Mouse (Mus musculus) MEL (cell line): Measurements from ENCODE around the gene Itfg1. TPM values are rescaled to one million over a fixed set of nuclear protein-coding genes. Genes with fewer than 3 reads are reported as not detected.

Experiments
- DNase-seq: peaks from one replicate; pipeline ENCODE4 v3.0.0; 2011; ENCODE audit warnings: low read depth, low spot score
- H3K27ac ChIP-seq: 2 replicates; pipeline ENCODE4 v1.5.1; 2012; ENCODE audit warnings: low read depth, mild to moderate bottlenecking, control low read depth, low read length, moderate library complexity; ENCODE audit not compliant: control insufficient read depth
- H3K27me3 ChIP-seq, 2 experiments: fragments of 150-350 bp in 1 of 2; sonication (generic) in 1 of 2; 2 replicates each; pipeline ENCODE4 v1.6.1; 2012; ENCODE audit warnings: low read length in 2 of 2, mild to moderate bottlenecking in 2 of 2, improper control_type of control experiment in 1 of 2, moderate library complexity in 1 of 2; ENCODE audit not compliant: insufficient read depth in 2 of 2, control insufficient read depth in 1 of 2
- H3K36me3 ChIP-seq, 2 experiments: 2 replicates each; pipeline ENCODE4 v1.6.1; 2012 to 2014; ENCODE audit warnings: low read length in 2 of 2, improper control_type of control experiment in 1 of 2, inconsistent platforms in 1 of 2, mild to moderate bottlenecking in 1 of 2; ENCODE audit not compliant: insufficient read depth in 2 of 2, control insufficient read depth in 1 of 2
- H3K4me1 ChIP-seq, 2 experiments: fragments of 150-350 bp in 1 of 2; sonication (generic) in 1 of 2; 2 replicates each; pipeline ENCODE4 v1.6.1; 2012; ENCODE audit warnings: low read length in 2 of 2, improper control_type of control experiment in 1 of 2, mild to moderate bottlenecking in 1 of 2; ENCODE audit not compliant: insufficient read depth in 2 of 2, control insufficient read depth in 1 of 2
- H3K4me3 ChIP-seq, 2 experiments: fragments of 150-350 bp in 1 of 2; sonication (generic) in 1 of 2; 2 replicates each; pipeline ENCODE4 v1.5.1; 2012; ENCODE audit warnings: low read depth in 2 of 2, low read length in 2 of 2, mild to moderate bottlenecking in 2 of 2, moderate library complexity in 2 of 2, control low read depth in 1 of 2, improper control_type of control experiment in 1 of 2; ENCODE audit not compliant: control insufficient read depth in 1 of 2, insufficient read depth in 1 of 2
- H3K79me2 ChIP-seq: 2 replicates; pipeline ENCODE4 v1.6.1; 2012; ENCODE audit warnings: mild to moderate bottlenecking, low read length, moderate library complexity; ENCODE audit not compliant: control insufficient read depth, poor library complexity, insufficient read depth
- H3K9ac ChIP-seq: 2 replicates; pipeline ENCODE4 v1.6.1; 2012; ENCODE audit warnings: low read depth, mild to moderate bottlenecking, control low read depth, low read length, moderate library complexity; ENCODE audit not compliant: control insufficient read depth, poor library complexity, severe bottlenecking
- H3K9me3 ChIP-seq: fragments of 150-350 bp; sonication (generic); replicated peaks from 2 replicates; pipeline ENCODE4 v1.6.1; 2012; ENCODE audit warnings: mild to moderate bottlenecking, low read length, improper control_type of control experiment, moderate library complexity; ENCODE audit not compliant: insufficient read depth
- CHD2 ChIP-seq: IDR thresholded peaks from 2 replicates; pipeline ENCODE4 v1.6.1; 2011; ENCODE audit warnings: low read length, improper control_type of control experiment
- E2F4 ChIP-seq: IDR thresholded peaks from 2 replicates; pipeline ENCODE4 v1.6.1; 2011; ENCODE audit warnings: low read depth, low read length, improper control_type of control experiment, borderline replicate concordance
- ELF1 ChIP-seq: IDR thresholded peaks from 2 replicates; pipeline ENCODE4 v1.6.1; 2014; ENCODE audit warnings: low read depth, mild to moderate bottlenecking, inconsistent platforms, low read length, improper control_type of control experiment, moderate library complexity
- GABPA ChIP-seq: IDR thresholded peaks from 2 replicates; pipeline ENCODE4 v1.6.1; 2012; ENCODE audit warnings: low read depth, mild to moderate bottlenecking, inconsistent platforms, low read length, improper control_type of control experiment, moderate library complexity
- MAFK ChIP-seq: IDR thresholded peaks from 2 replicates; pipeline ENCODE4 v1.6.1; 2011; ENCODE audit warnings: low read depth, mild to moderate bottlenecking, low read length, improper control_type of control experiment, borderline replicate concordance
- MAX ChIP-seq: IDR thresholded peaks from 2 replicates; pipeline ENCODE4 v1.6.1; 2011; ENCODE audit warnings: low read length, improper control_type of control experiment
- MAZ ChIP-seq: IDR thresholded peaks from 2 replicates; pipeline ENCODE4 v1.6.1; 2012; ENCODE audit warnings: low read depth, mild to moderate bottlenecking, inconsistent platforms, low read length, improper control_type of control experiment
- MEF2A ChIP-seq: IDR thresholded peaks from 2 replicates; pipeline ENCODE4 v1.6.1; 2014; ENCODE audit warnings: low read depth, mild to moderate bottlenecking, inconsistent platforms, low read length, improper control_type of control experiment; ENCODE audit not compliant: poor library complexity, insufficient replicate concordance, severe bottlenecking; ENCODE audit errors: extremely low read depth
- NRF1 ChIP-seq: IDR thresholded peaks from 2 replicates; pipeline ENCODE4 v1.6.1; 2014; ENCODE audit warnings: low read depth, mild to moderate bottlenecking, inconsistent platforms, low read length, improper control_type of control experiment, moderate library complexity; ENCODE audit not compliant: poor library complexity, insufficient read depth, severe bottlenecking
- POLR2A ChIP-seq, 2 experiments: IDR thresholded peaks; 2 replicates each; pipeline ENCODE4 v1.6.1; 2011 to 2012; ENCODE audit warnings: low read length in 2 of 2, mild to moderate bottlenecking in 2 of 2, control low read depth in 1 of 2, improper control_type of control experiment in 1 of 2, low read depth in 1 of 2, moderate library complexity in 1 of 2; ENCODE audit not compliant: control insufficient read depth in 1 of 2, insufficient read depth in 1 of 2, poor library complexity in 1 of 2
- POLR2AphosphoS5 ChIP-seq: IDR thresholded peaks from 2 replicates; pipeline ENCODE4 v1.6.1; 2012; ENCODE audit warnings: low read depth, borderline replicate concordance, mild to moderate bottlenecking, inconsistent platforms, low read length, moderate library complexity, mixed read lengths
- RAD21 ChIP-seq: IDR thresholded peaks from 2 replicates; pipeline ENCODE4 v1.6.1; 2011; ENCODE audit warnings: mild to moderate bottlenecking, low read depth, low read length, improper control_type of control experiment
- TAL1 ChIP-seq: IDR thresholded peaks from 2 replicates; pipeline ENCODE4 v1.6.1; 2012; ENCODE audit warnings: mild to moderate bottlenecking, inconsistent platforms, low read length, moderate library complexity, mixed read lengths
- TCF12 ChIP-seq: IDR thresholded peaks from 2 replicates; pipeline ENCODE4 v1.6.1; 2014; ENCODE audit warnings: low read depth, mild to moderate bottlenecking, inconsistent platforms, low read length, improper control_type of control experiment, moderate library complexity
- USF1 ChIP-seq: IDR thresholded peaks from 2 replicates; pipeline ENCODE4 v1.6.1; 2014; ENCODE audit warnings: low read depth, mild to moderate bottlenecking, inconsistent platforms, low read length, improper control_type of control experiment, moderate library complexity
- ZC3H11A ChIP-seq: IDR thresholded peaks from 2 replicates; pipeline ENCODE4 v1.6.1; 2012; ENCODE audit warnings: low read depth, mild to moderate bottlenecking, inconsistent platforms, low read length, improper control_type of control experiment
- polyA plus RNA-seq, 2 experiments: library from polyadenylated mRNA; stranded (reverse) in 1 of 2; unstranded in 1 of 2; fragments of >175 nt in 1 of 2; fragments of >200 nt in 1 of 2; gene quantifications; 2 replicates each; pipeline versions ENCODE4 v1.2.1 to v1.2.4; 2012; ENCODE audit warnings: low replicate concordance in 2 of 2, low read depth in 1 of 2; ENCODE audit not compliant: insufficient read length in 2 of 2, insufficient read depth in 1 of 2, missing spikeins in 1 of 2
- total RNA-seq: library from RNA; depleted of rRNA; stranded (reverse); fragments of 300-350 nt; gene quantifications from 2 replicates; pipeline ENCODE4 v1.2.3, GENCODE M21; 2012

Gene Itfg1
- total and polyA plus RNA-seq, 3 experiments: 21.8 to 26.7 TPM; not detected in 1

DNA sequence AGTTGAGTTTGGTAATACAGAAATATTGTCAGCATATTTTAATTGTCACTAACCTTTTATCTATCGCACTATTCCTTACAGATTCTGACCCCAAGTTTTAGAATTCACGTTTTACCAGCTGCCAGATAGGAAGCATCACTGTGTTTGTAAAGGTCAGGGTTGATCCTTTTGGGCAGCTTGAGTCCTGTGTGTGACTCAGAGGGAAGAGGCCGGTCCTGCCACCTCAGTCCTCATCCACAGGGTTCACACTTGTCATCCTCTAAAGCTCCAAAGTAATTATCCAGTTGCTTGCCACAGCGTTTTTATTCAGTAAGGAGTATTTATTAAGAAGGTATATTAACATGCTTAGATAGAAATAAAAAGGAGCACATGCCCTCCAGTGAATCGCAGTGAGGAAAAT lies 123.5 kb downstream of the Itfg1 start:
- DNase-seq: no peak
- Histone ChIP-seq H3K4me1 (no peaks in the 10 kb centered on the region; a peak in 1 of 4 replicates), H3K36me3 (peaks cover 2 to 5% of the 10 kb centered on the region in 2 experiments; a peak in 3 of 4 replicates), H3K27me3 (no peaks in the 10 kb centered on the region), H3K4me3 (no peak overlapping the region), H3K9me3 (no peaks in the 10 kb centered on the region), H3K27ac (no peak overlapping the region), H3K9ac (no peak overlapping the region), H3K79me2 (no peaks in the 10 kb centered on the region)
- TF ChIP-seq ZC3H11A (no peak), MAX (no peak), TCF12 (no peak), MAZ (no peak), E2F4 (no peak), NRF1 (no peak)

DNA sequence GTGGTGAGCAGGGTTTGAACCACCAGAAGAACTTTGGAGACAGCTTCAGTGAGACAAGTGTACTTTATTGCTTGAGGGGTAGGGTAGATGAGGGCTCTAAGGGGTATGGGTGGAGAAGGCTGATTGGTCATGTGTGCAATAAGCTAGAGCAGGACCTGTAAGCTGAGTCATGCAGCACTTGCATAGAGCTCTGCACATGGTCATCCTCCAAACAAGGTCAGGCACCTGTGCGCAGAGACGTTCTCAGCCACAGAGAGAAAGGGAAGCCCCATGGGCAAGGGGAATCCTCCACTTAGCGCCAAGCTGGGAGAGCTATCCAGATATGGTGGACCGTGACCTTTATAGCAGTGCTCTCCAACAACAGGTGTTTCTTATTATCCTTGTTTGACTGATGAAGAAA lies 124.0 kb downstream of the Itfg1 start:
- Histone ChIP-seq H3K4me1 (no peaks in the 10 kb centered on the region; a peak in 1 of 4 replicates), H3K79me2 (no peaks in the 10 kb centered on the region), H3K27ac (no peak overlapping the region), H3K27me3 (no peaks in the 10 kb centered on the region), H3K4me3 (no peak overlapping the region), H3K36me3 (peaks cover 0 to 5% of the 10 kb centered on the region in 2 experiments; a peak in 2 of 4 replicates), H3K9ac (no peak overlapping the region), H3K9me3 (no peaks in the 10 kb centered on the region)
- TF ChIP-seq MEF2A: no peak
- TF ChIP-seq RAD21: no peak
- no peak for TF ChIP-seq TAL1
- no peak for TF ChIP-seq POLR2AphosphoS5
- TF ChIP-seq CHD2: no peak
- no peak for TF ChIP-seq TCF12
- TF ChIP-seq E2F4: no peak
- TF ChIP-seq USF1: no peak
- TF ChIP-seq POLR2A (IDR thresholded peaks at IDR 0.05; ENCODE audit: control insufficient read depth in 1 of 2, insufficient read depth in 1 of 2, low read depth in 1 of 2, low read length in 2 of 2, poor library complexity in 1 of 2): no peak
- DNase-seq: no peak

DNA sequence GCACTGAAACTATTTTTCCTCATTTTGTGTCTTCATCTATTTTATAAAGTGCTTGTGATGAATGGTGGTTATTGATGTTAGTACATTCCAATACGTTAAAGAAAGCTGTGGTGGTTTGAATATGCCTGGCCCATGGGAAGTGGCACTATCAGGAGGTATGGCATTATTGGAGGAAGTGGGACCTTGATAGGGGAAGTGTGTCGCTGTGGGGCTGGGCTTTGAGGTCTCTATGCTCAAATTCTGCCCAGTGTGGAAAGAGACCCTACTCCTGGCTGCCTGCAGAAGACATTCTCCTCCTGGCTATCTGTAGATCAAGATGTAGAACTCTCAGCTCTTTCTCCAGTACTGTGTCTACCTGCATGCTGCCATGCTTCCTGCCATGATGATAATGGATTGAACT lies 133.7 kb downstream of the Itfg1 start:
- Histone ChIP-seq H3K9ac (no peak overlapping the region), H3K4me3 (no peak overlapping the region), H3K27me3 (no peaks in the 10 kb centered on the region), H3K4me1 (peaks cover 0 to 11% of the 10 kb centered on the region in 2 experiments; a peak in 1 of 4 replicates), H3K9me3 (no peaks in the 10 kb centered on the region), H3K36me3 (peaks cover 0 to 4% of the 10 kb centered on the region in 2 experiments; a peak in 2 of 4 replicates), H3K79me2 (no peaks in the 10 kb centered on the region), H3K27ac (no peak overlapping the region)
- DNase-seq: no peak
- TF ChIP-seq ELF1 (no peak), USF1 (no peak), GABPA (no peak), MAFK (no peak)
